Mouse (Mus musculus) MN1 (cell line): ENCODE measurements around the gene Nfkb2.

Experiments used
- DNase-seq: peaks from one replicate; pipeline ENCODE4 v3.0.0-alpha.2; 2016; ENCODE audit warnings: low spot score

Gene Nfkb2

DNA sequence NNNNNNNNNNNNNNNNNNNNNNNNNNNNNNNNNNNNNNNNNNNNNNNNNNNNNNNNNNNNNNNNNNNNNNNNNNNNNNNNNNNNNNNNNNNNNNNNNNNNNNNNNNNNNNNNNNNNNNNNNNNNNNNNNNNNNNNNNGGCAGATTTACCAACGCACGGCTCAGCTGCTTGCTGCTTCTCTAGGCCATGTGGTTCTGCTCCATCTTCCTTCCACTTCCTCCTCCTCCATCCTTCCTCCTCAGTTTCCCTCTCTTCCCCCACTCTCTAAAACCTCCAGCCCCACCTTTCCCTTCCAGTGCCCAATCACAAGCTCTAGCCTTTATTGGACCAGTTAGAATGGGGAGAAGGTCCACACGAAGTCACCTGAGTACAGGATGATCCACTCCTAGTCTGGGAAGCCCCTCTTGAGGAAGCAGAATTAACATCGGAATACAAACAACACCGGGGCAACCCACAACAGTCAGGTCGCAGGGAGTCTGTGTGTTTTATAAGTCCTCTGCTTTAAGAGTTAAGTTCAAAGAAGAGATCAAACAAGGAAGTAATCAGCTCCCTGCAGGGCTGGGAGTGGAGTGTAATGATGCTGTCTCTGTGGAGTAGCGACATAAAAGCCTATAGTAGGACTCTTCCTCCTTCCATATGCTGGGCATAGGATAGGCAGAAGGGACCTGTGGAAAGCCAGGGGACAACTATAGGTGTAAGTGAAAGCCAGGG, 40.7 kb downstream of the Nfkb2 start:
- DNase-seq: no peak

DNA sequence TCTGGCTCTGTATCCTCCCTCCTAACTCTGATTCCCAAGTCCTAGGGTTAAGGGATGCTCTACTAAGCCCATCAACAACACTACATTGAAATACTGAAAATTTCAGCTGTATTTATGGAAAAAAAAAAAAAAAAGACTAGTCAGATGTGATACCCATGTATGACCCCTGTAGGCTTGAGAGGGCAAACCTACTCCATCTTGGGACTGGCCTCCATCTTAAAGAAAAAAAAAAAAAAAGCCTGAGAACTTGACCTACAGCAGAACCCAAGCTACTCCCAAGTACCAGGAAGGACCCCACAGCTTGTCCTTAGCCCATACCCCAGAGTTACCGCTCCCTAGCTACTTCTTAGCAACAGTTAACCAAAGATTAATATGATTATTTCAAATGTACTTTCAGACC, 43.0 kb downstream of the Nfkb2 start:
- DNase-seq: no peak

DNA sequence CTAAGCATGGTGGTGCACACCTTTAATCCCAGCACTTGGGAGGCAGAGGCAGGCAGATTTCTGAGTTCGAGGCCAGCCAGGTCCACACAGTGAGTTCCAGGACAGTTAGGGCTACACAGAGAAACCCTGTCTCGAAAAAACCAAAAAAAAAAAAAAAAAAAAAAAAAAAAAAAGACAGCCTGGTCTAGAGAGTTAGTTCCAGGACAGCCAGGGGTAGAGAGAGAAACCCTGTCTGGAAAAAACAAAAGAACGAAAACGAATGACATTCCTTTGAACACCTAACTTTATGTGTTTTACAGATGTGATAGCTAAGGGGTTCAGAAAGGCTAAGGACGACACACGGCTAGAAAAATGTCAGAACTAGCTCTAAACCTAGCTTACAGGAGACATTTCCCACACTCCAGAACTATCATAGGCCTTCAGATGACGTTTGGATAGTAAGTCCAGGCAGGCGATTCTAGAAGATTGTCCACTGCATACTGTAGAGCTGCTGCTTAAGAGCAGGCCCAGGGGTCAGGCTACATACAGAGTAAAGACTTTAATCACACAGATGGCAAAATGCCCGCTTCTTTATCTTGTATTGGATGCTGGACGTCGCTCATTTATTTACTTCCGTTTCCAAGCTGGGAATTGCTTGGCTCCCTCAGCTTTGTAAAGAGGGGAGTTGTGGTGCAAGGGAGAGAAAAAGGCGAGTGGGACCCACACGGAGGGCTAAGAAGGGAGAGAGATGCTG, 44.0 kb downstream of the Nfkb2 start:
- peak; percentile 63 for DNase-seq

DNA sequence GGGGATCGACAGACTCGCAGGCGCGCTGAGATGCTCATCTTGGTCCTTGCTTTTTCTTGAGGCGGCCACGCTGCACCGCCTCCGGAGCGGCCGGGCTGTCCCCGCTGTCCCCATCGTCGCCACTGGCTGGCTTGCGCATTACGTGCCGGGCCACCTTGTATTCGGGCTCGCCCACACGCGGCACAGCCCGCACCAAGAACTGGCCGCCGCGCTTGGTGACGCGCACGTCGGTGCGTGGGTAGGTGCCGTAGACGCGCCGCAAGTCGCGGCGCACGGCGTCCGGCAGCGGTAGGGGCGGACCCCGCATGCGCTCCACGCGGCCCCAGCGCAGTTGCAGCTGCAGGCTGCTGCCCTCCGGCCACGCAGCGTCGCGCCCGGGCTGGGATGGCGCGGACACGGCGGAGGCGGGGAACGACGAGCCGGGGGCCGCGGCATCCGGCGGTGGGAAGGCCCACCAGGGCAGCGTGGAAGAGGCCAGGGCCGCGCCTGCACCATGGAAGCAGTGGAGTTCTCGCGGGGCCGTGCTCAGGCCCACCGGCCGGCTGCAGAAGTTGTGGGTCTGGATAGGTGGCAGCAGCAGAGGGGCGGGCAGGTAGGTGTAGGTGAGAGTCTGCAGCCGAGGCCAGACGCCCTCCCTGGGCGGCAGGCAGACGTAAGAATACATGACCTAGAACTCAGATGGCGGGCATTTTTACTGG, 44.8 kb downstream of the Nfkb2 start:
- peak; percentile 84 for DNase-seq

DNA sequence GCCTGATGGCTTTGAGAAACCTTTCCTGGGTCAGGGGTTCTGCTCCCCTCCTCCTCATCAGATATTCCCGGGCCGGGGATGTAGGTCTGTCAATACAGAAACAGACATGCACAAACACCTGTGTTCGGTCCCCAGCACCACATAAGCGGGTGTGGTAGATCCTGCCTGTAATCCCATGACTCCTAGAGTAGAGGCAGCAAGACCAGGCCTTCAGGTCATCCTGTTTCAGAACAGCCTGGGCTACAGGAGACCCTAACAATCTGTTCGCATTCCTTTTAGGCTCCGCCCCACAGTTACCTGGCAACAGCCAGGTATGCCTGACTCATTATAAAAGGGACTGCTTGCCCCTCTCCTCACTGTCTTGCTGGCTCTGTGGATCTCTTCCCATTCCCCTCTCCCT, 45.4 kb downstream of the Nfkb2 start:
- no peak for DNase-seq

DNA sequence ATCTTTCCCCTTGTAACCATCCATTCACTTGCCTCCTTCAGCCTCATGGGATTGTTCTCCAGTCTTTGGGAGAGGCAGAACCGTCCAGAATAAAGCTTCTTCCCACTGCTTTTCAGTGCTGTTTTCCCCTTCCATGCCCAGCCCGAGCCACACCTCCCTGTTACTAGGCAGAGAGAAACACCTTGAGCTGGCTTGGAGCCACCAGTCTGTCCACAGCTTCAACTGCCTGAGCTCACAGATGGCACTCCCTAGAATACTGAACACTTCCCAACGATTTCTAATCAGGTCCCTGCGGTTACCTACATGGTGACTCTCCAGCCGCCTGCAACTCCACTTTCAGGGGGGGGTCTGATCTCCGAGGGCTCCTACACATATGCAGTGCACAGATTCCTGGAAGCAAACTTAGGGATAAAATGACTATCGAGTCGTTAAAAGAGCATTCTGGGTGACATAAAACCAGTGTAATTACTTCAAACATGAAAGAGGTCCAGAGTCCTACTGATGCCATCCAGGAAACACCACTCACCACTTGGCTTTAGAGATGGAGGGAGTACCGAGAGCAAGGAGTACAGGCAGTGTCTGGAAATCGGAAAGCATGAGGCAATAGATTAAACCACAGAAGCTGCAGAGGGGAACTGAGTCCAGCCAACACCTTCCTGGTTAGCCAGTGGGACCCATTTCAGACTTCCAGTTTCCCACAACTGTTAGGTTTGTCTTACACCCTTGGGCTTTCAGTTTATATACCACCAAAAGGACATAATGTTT, 46.2 kb downstream of the Nfkb2 start, which contains the start of gene 2310034G01Rik:
2310034G01Rik (minus strand) TSS at position 135 of the 765 bp plus-strand sequence.
- DNase-seq: no peak

DNA sequence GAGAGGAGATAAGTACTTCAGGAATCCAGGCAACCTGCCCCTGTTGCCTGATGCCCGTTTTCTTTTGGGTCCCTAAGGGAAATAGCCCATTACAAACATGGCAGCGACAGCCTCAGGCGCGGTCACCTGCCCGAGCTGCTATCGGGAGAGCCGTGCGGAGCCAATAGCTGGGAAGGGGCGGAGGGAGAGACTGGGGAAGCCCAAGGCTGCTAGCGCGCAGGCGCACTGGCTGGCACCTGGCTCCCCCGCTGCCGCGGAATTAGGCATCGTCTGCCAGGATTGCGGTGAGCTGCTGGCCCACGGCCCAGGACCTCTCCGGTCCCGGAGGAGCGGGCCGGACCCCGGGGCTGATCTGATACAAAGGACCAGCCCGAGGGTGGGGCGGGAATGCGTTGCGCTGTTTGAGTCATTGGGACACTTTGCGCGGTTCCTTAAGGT, 52.6 kb downstream of the Nfkb2 start:
- peak; percentile 82 for DNase-seq

DNA sequence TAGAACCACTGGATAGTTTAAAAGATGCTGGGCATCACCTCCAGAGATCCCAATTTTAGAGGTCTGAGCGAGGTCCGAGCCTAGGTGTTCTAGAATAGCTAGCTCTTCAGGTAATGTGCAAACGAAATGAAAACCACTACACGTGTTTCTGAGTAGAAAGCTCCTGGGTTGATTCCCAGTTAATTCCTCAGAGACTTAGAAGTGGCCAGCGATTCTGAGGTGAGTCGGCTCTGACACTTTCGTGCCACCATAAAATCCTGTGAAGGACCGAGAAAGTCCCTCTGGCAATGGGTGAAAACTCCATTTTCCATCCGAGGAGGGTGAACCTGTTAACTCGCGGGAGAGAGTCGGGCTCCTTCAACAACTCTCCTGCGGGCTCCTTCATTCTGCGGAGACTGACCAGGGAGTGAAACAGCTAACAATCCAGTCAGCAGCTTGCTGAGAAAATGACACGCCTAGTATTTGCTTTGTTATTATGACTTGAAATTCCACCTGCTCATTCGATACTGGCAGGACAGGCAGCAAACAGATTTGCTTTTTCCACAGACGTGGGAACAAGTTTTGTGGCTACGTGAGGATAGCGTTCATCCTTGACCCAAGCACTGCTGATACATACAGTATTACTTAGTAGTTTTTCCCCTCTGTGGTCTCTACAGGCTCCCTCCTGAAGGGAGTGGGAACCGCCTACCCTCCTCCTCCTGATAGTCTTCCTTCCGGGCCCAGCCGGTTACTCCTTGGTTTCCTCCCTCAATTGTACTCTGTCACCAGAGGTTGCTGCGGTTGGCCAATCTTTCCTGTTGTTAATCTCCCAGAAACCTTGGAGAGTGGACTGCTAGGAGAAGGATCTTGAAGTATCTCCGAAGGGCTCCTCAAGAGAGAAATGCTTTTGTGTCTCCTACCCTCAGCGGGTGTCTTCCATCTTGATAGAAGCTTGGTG, 53.5 kb downstream of the Nfkb2 start:
- DNase-seq: no peak

DNA sequence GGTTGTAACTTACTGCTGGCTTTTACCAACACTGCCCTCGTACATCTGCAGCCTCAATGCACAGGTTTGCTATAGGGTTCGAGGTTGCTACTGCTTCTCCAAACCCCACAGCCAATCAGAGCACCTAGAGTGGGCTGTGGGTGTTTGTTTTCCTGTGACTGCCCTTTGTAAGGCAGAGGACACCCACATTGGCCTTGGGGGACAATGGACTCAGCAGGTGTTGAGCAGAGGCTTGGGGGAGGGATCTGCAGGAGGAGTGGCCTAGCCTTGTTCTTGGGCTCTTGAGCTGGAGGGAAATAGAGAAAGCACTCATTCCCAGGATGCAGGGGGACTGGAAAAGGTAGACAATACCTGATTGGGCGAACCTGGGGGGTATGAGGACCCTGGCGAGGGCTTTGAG, 54.3 kb downstream of the Nfkb2 start:
- DNase-seq: no peak
